Mouse (Mus musculus) spleen, adult 2 months (tissue): ENCODE data around the gene Rpn1.

Source experiments
- CTCF ChIP-seq: fragments of 200-500 bp; IDR thresholded peaks from 2 replicates; pipeline ENCODE4 v1.5.1; 2011; ENCODE audit warnings: mild to moderate bottlenecking, inconsistent platforms; ENCODE audit not compliant: insufficient read depth, insufficient read length, insufficient replicate concordance; ENCODE audit errors: extremely low read depth
- POLR2A ChIP-seq: fragments of 200-500 bp; IDR thresholded peaks from 2 replicates; pipeline ENCODE4 v1.6.1; 2011; ENCODE audit warnings: low read depth, low read length, inconsistent platforms

GRCm38 (mm10) chr6:88152127-88152705 lies 67.9 kb downstream of the Rpn1 start:
- TF ChIP-seq CTCF: no peak
- TF ChIP-seq POLR2A: no peak
